22 mouse cellular contexts compared by ENCODE assay signal in the genomic region with DNA sequence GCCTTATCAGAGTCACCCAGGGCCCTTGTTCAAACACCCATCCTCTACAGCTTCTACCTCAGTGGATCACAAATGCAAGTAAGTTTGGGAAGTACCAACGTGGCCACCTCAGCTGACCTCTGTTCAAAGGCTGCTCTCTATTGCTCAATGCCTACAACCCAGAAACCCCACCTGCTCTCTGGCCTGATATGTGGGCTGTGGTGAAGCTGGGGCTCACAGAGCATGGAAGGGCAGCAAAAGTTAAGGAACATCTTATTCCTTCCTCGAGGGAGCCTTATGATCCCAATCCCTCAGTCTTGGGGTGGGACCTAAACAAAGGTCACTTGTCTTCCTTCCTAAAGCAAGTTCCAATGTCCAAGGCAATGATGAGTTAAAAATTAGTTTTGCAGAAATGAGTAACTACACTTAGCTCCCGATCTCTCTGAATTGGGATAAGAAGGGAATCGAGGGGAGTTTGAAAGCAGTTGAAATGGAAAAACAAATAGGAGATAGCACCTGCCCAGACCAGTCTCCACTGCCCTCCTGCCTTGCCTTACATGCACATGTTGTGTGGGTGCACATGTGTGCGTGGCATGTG. TPM values are rescaled to one million over a fixed set of nuclear protein-coding genes. Genes with fewer than 3 reads are reported as not detected.
DNase-seq lines count a peak whose midpoint lies in the region; ATAC-seq lines count a peak whose summit lies in the region.
"Had no signal": no experiment of that assay in that cellular context is flagged by ENCODE, and none has a peak within 500 bp of the region (broad histone marks: within the 10 kb centered on the region; RNA-seq: fewer than 3 reads in every experiment).

No protein-coding gene starts in this region.

- no peaks in the 10 kb centered on the region for H3K27me3 ChIP-seq in intestine, embryonic 16.5 days (replicated peaks; ENCODE audit: control insufficient read depth, insufficient read depth, low read length)
- no peaks in the 10 kb centered on the region for H3K27me3 ChIP-seq in kidney, embryonic 16.5 days (ENCODE audit: insufficient read depth, low read length)
- no peaks in the 10 kb centered on the region for H3K27me3 ChIP-seq in liver, embryonic 16.5 days (ENCODE audit: control insufficient read depth, insufficient read depth, low read depth, low read length)
- H3K27me3 ChIP-seq: CH12.LX; forebrain, embryonic 13.5 days; midbrain, embryonic 13.5 days; neural tube, embryonic 13.5 days; stomach, embryonic 15.5 days had no signal

- H3K4me2 ChIP-seq in intestine, embryonic 16.5 days (ENCODE audit: low read depth, low read length), result 0 out of 2 replicates have a peak overlapping the region, but pooled peaks have one; percentile 1
- no peak overlapping the region for H3K4me2 ChIP-seq in kidney, embryonic 16.5 days (replicated peaks; ENCODE audit: low read depth, low read length)
- H3K4me2 ChIP-seq in liver, embryonic 16.5 days (ENCODE audit: low read depth, low read length), result no peak overlapping the region
- H3K4me2 ChIP-seq: forebrain, embryonic 13.5 days; limb, embryonic 15.5 days; midbrain, embryonic 13.5 days; neural tube, embryonic 13.5 days; stomach, embryonic 15.5 days had no signal

- peak; percentile 83 for ATAC-seq in intestine, embryonic 16.5 days
- ATAC-seq in kidney, embryonic 16.5 days (ENCODE audit: low FRiP score, low TSS enrichment), result no peak
- peak; percentile 50 for ATAC-seq in liver, embryonic 16.5 days (ENCODE audit: low read depth)
- ATAC-seq in activated CD4-positive, CD25-positive, alpha-beta regulatory T cell, adult 4 months, result no peak
- ATAC-seq: forebrain, embryonic 13.5 days; lung, postnatal 0 days; midbrain, embryonic 13.5 days had no signal

- WGBS in intestine, embryonic 16.5 days, result 59% methylated on average over 5 of the region's 5 CpGs
- WGBS in kidney, embryonic 16.5 days, result 78% methylated on average over 5 of the region's 5 CpGs
- WGBS in liver, embryonic 16.5 days (ENCODE audit: insufficient replicate concordance), result 49% methylated on average over 5 of the region's 5 CpGs

- H3K9me3 ChIP-seq in intestine, embryonic 16.5 days (ENCODE audit: control insufficient read depth, low read length), result no peaks in the 10 kb centered on the region
- H3K9me3 ChIP-seq in kidney, embryonic 16.5 days (ENCODE audit: low read length), result no peaks in the 10 kb centered on the region
- H3K9me3 ChIP-seq in liver, embryonic 16.5 days (replicated peaks; ENCODE audit: control insufficient read depth, low read length), result no peaks in the 10 kb centered on the region
- H3K9me3 ChIP-seq: forebrain, embryonic 13.5 days; limb, embryonic 15.5 days; midbrain, embryonic 13.5 days; neural tube, embryonic 13.5 days; stomach, embryonic 15.5 days had no signal

- DNase-seq in kidney, adult 11 months, result peak; percentile 74
- DNase-seq in kidney, postnatal 4 days, result no peak
- DNase-seq in urinary bladder, adult 18-20 months (ENCODE audit: low spot score in 2 of 2), result no peak
- no peak for DNase-seq in thymus, adult 18-20 months
- DNase-seq: cerebellum, adult 2 months; gastrocnemius, postnatal 25 days; right cerebral cortex, adult 18-20 months; spleen, adult 18-20 months; thymus, adult 2 months had no signal

- H3K9ac ChIP-seq in intestine, embryonic 16.5 days (ENCODE audit: low read depth, low read length), result no peak overlapping the region
- no peak overlapping the region for H3K9ac ChIP-seq in kidney, embryonic 16.5 days (replicated peaks; ENCODE audit: low read length)
- no peak overlapping the region for H3K9ac ChIP-seq in liver, embryonic 16.5 days (ENCODE audit: low read depth, low read length)
- H3K9ac ChIP-seq: forebrain, embryonic 13.5 days; limb, embryonic 15.5 days; midbrain, embryonic 13.5 days; neural tube, embryonic 13.5 days; stomach, embryonic 15.5 days had no signal

- H3K36me3 ChIP-seq in intestine, embryonic 16.5 days (ENCODE audit: control insufficient read depth, insufficient read depth, low read length), result no peaks in the 10 kb centered on the region
- no peaks in the 10 kb centered on the region for H3K36me3 ChIP-seq in kidney, embryonic 16.5 days (ENCODE audit: insufficient read depth, low read length)
- H3K36me3 ChIP-seq in liver, embryonic 16.5 days (ENCODE audit: control insufficient read depth, insufficient read depth), result no peaks in the 10 kb centered on the region
- H3K36me3 ChIP-seq: limb, embryonic 15.5 days; midbrain, embryonic 13.5 days; neural tube, embryonic 13.5 days; stomach, embryonic 15.5 days had no signal

- no peak overlapping the region for H3K4me3 ChIP-seq in intestine, embryonic 16.5 days (ENCODE audit: low read length)
- H3K4me3 ChIP-seq in kidney, embryonic 16.5 days (ENCODE audit: low read length), result no peak overlapping the region
- H3K4me3 ChIP-seq in liver, embryonic 16.5 days (ENCODE audit: low read depth, low read length), result no peak overlapping the region
- H3K4me3 ChIP-seq: forebrain, embryonic 13.5 days; limb, embryonic 15.5 days; midbrain, embryonic 13.5 days; neural tube, embryonic 13.5 days; stomach, embryonic 15.5 days had no signal

- peaks cover 23% of the 10 kb centered on the region for H3K4me1 ChIP-seq in intestine, embryonic 16.5 days (ENCODE audit: control insufficient read depth, insufficient read depth, low read length)
- H3K4me1 ChIP-seq in kidney, embryonic 16.5 days (ENCODE audit: insufficient read depth, low read length), result peaks cover 17% of the 10 kb centered on the region
- peaks cover 16% of the 10 kb centered on the region for H3K4me1 ChIP-seq in liver, embryonic 16.5 days (ENCODE audit: control insufficient read depth, low read depth, low read length)
- H3K4me1 ChIP-seq: forebrain, embryonic 13.5 days; midbrain, embryonic 13.5 days had no signal

- H3K27ac ChIP-seq in intestine, embryonic 16.5 days (ENCODE audit: low read length), result peak overlapping the region; percentile 77
- H3K27ac ChIP-seq in kidney, embryonic 16.5 days (ENCODE audit: low read length), result peak overlapping the region; percentile 76
- H3K27ac ChIP-seq in liver, embryonic 16.5 days (ENCODE audit: low read length), result no peak overlapping the region
- H3K27ac ChIP-seq: forebrain, embryonic 13.5 days; limb, embryonic 15.5 days; midbrain, embryonic 13.5 days; neural tube, embryonic 13.5 days; stomach, embryonic 15.5 days had no signal

RNA-seq across cellular contexts. Expression of a gene that starts 4.5 kb away (rescaled TPM):
- 0.31 and 0.32 TPM in 2 replicates for polyA plus RNA-seq in intestine, embryonic 16.5 days (2015; fragmentation: Nextera tagmentation; extraction: Ambion mirVana)
- 18.2 and 21.0 TPM in 2 replicates for polyA plus RNA-seq in kidney, embryonic 16.5 days (2015; fragmentation: Nextera tagmentation; extraction: Ambion mirVana)
- not detected in 2 replicates for polyA plus RNA-seq in liver, embryonic 16.5 days (2015; fragmentation: Nextera tagmentation; extraction: Ambion mirVana)
- polyA plus RNA-seq in activated CD4-positive, CD25-positive, alpha-beta regulatory T cell, adult 4 months (2017; shearing (Covaris generic)), result under 1 TPM in 1 of 2 experiments, not detected in 1; 0.81 TPM
- polyA plus RNA-seq: embryonic facial prominence, embryonic 11.5 days; forebrain, embryonic 13.5 days; hindbrain, embryonic 11.5 days; limb, embryonic 15.5 days; midbrain, embryonic 13.5 days; neural tube, embryonic 13.5 days had no signal

Comparison
In these comparisons a context has a peak if more than half of its experiments do, and no peak if none do; other contexts are left out.
1. ATAC-seq: peak in intestine, embryonic 16.5 days (single experiment) and liver, embryonic 16.5 days (single experiment); none in kidney, embryonic 16.5 days (single experiment) and activated CD4-positive, CD25-positive, alpha-beta regulatory T cell, adult 4 months (single experiment).
2. RNA of a gene that starts 4.5 kb away (polyA plus RNA-seq): 18.2 to 21.0 TPM in kidney, embryonic 16.5 days; 0.81 TPM in activated CD4-positive, CD25-positive, alpha-beta regulatory T cell, adult 4 months, 0.31 to 0.32 TPM in intestine, embryonic 16.5 days and not detected in liver, embryonic 16.5 days; every median in the first group is over 10 times any median in the second.